Mouse (Mus musculus) embryonic facial prominence, embryonic 11.5 days (tissue): ENCODE measurements at regions not wholly inside any gene's neighbourhood (a gene's known extent, or its start where the extent isn't known, plus 50 kb on each side); places are given as distances from the start of the nearest gene placed in this dataset.

Source experiments
- ATAC-seq: fragments of 200-750 bp; cut with Nextera tagmentation; replicated peaks from 2 replicates; pipeline ENCODE4 v1.8.0; 2017; ENCODE audit warnings: low read depth; ENCODE audit not compliant: insufficient number of reproducible peaks, low FRiP score, low TSS enrichment
- DNase-seq: peaks from one replicate; pipeline ENCODE4 v3.0.0-alpha.2; 2015; ENCODE audit warnings: low spot score
- H3K27ac ChIP-seq: fragments of 300-500 bp; sonication (generic); replicated peaks from 2 replicates; pipeline ENCODE4 v1.5.1; 2014; ENCODE audit warnings: mild to moderate bottlenecking, low read depth, low read length, control low read depth
- H3K27me3 ChIP-seq: fragments of 300-500 bp; sonication (generic); 2 replicates; pipeline ENCODE4 v1.6.1; 2014; ENCODE audit warnings: mild to moderate bottlenecking, low read length, moderate library complexity, mixed read lengths; ENCODE audit not compliant: control insufficient read depth, insufficient read depth
- H3K36me3 ChIP-seq: fragments of 300-500 bp; sonication (generic); replicated peaks from 2 replicates; pipeline ENCODE4 v1.6.1; 2014; ENCODE audit warnings: low read depth, mild to moderate bottlenecking, low read length, moderate library complexity, mixed read lengths; ENCODE audit not compliant: control insufficient read depth, insufficient read depth
- H3K4me1 ChIP-seq: fragments of 300-500 bp; sonication (generic); 2 replicates; pipeline ENCODE4 v1.6.1; 2014; ENCODE audit warnings: low read length, mixed read lengths; ENCODE audit not compliant: control insufficient read depth, insufficient read depth
- H3K4me2 ChIP-seq: fragments of 300-500 bp; sonication (generic); 2 replicates; pipeline ENCODE4 v1.6.1; 2014; ENCODE audit warnings: low read depth, mild to moderate bottlenecking, control low read depth, low read length, moderate library complexity
- H3K4me3 ChIP-seq: fragments of 300-500 bp; sonication (generic); 2 replicates; pipeline ENCODE4 v1.5.1; 2014; ENCODE audit warnings: low read depth, low read length, control low read depth
- H3K9ac ChIP-seq: fragments of 300-500 bp; sonication (generic); replicated peaks from 2 replicates; pipeline ENCODE4 v1.6.1; 2014; ENCODE audit warnings: mild to moderate bottlenecking, control low read depth, low read length
- H3K9me3 ChIP-seq: fragments of 300-500 bp; sonication (generic); replicated peaks from 2 replicates; pipeline ENCODE4 v1.6.1; 2016; ENCODE audit warnings: mild to moderate bottlenecking, low read length, inconsistent platforms, mixed read lengths; ENCODE audit not compliant: control insufficient read depth
- WGBS: fragments of 180-500 bp; shearing (Covaris S2); extraction: QIAGEN DNeasy Blood & Tissue Kit; methylation state at CpG from one replicate; pipeline ENCODE4 v1.1.7; 2014; 5-methylcytosine and 5-hydroxymethylcytosine counted together

GRCm38 (mm10) chr14:105802529-105803280 lies 93.9 kb downstream of the Spry2 start:
- no peaks in the 10 kb centered on the region for H3K27me3 ChIP-seq
- no peaks in the 10 kb centered on the region for H3K36me3 ChIP-seq
- H3K27ac ChIP-seq, result no peak overlapping the region
- ATAC-seq (no peak), DNase-seq (no peak)
- 12% methylated on average over 18 of the region's 18 CpGs for WGBS
- H3K4me1 ChIP-seq, result no peaks in the 10 kb centered on the region; the same call in 1 of the 2 replicates
- H3K4me2 ChIP-seq, result peak overlapping the region; percentile 38
- no peak overlapping the region for H3K9ac ChIP-seq
- H3K4me3 ChIP-seq, result no peak overlapping the region
- H3K9me3 ChIP-seq, result no peaks in the 10 kb centered on the region

GRCm38 (mm10) chr14:105800142-105800925 lies 96.3 kb downstream of the Spry2 start:
- H3K4me1 ChIP-seq, result no peaks in the 10 kb centered on the region; the same call in 1 of the 2 replicates
- no peaks in the 10 kb centered on the region for H3K36me3 ChIP-seq
- H3K9ac ChIP-seq, result no peak overlapping the region
- DNase-seq (no peak), ATAC-seq (no peak)
- no peak overlapping the region for H3K4me2 ChIP-seq
- H3K27me3 ChIP-seq, result no peaks in the 10 kb centered on the region
- H3K4me3 ChIP-seq, result no peak overlapping the region
- H3K9me3 ChIP-seq, result no peaks in the 10 kb centered on the region
- WGBS, result 71% methylated on average over 13 of the region's 13 CpGs
- H3K27ac ChIP-seq, result no peak overlapping the region

- WGBS, result 13% methylated on average over 3 of the region's 3 CpGs
- no peaks in the 10 kb centered on the region for H3K9me3 ChIP-seq
- no peak overlapping the region for H3K4me2 ChIP-seq
- H3K9ac ChIP-seq, result no peak overlapping the region
- no peaks in the 10 kb centered on the region; the same call in 1 of the 2 replicates for H3K4me1 ChIP-seq
- H3K36me3 ChIP-seq, result no peaks in the 10 kb centered on the region
- H3K4me3 ChIP-seq, result no peak overlapping the region
- ATAC-seq (peak; percentile 56; the same call in 1 of the 2 replicates), DNase-seq (peak; percentile 66)
- H3K27ac ChIP-seq, result no peak overlapping the region
- H3K27me3 ChIP-seq, result no peaks in the 10 kb centered on the region
Observed at GRCm38 (mm10) chr14:105799401-105799861, 97.2 kb downstream of the Spry2 start.

- H3K4me1 ChIP-seq, result no peaks in the 10 kb centered on the region
- no peaks in the 10 kb centered on the region for H3K9me3 ChIP-seq
- H3K4me2 ChIP-seq, result no peak overlapping the region
- no peak overlapping the region for H3K9ac ChIP-seq
- H3K27ac ChIP-seq, result no peak overlapping the region
- 82% methylated on average over 4 of the region's 4 CpGs for WGBS
- DNase-seq, result no peak
- no peaks in the 10 kb centered on the region for H3K27me3 ChIP-seq
- H3K4me3 ChIP-seq, result no peak overlapping the region
- no peak for ATAC-seq
- H3K36me3 ChIP-seq, result no peaks in the 10 kb centered on the region
Observed at GRCm38 (mm10) chr14:105793010-105793702, 103.5 kb downstream of the Spry2 start.

GRCm38 (mm10) chr14:105790441-105790840 lies 106.2 kb downstream of the Spry2 start:
- Histone ChIP-seq H3K27me3 (no peaks in the 10 kb centered on the region), H3K27ac (no peak overlapping the region), H3K4me1 (no peaks in the 10 kb centered on the region), H3K9ac (no peak overlapping the region), H3K4me2 (no peak overlapping the region), H3K36me3 (no peaks in the 10 kb centered on the region), H3K9me3 (no peaks in the 10 kb centered on the region), H3K4me3 (no peak overlapping the region)
- 90% methylated on average over 4 of the region's 4 CpGs for WGBS
- ATAC-seq (no peak), DNase-seq (no peak)

- DNase-seq (no peak), ATAC-seq (no peak)
- Histone ChIP-seq H3K27me3 (no peaks in the 10 kb centered on the region), H3K4me2 (no peak overlapping the region), H3K4me3 (no peak overlapping the region), H3K9ac (no peak overlapping the region), H3K9me3 (no peaks in the 10 kb centered on the region), H3K36me3 (no peaks in the 10 kb centered on the region), H3K4me1 (no peaks in the 10 kb centered on the region), H3K27ac (no peak overlapping the region)
- WGBS, result 77% methylated on average over 5 of the region's 5 CpGs
Observed at GRCm38 (mm10) chr14:105783428-105783827, 113.2 kb downstream of the Spry2 start.

- no peaks in the 10 kb centered on the region for H3K4me1 ChIP-seq
- no peaks in the 10 kb centered on the region for H3K9me3 ChIP-seq
- H3K4me2 ChIP-seq, result no peak overlapping the region
- H3K27me3 ChIP-seq, result no peaks in the 10 kb centered on the region
- no peak for ATAC-seq
- WGBS, result 69% methylated on average over 3 of the region's 3 CpGs
- H3K9ac ChIP-seq, result no peak overlapping the region
- no peaks in the 10 kb centered on the region for H3K36me3 ChIP-seq
- no peak overlapping the region for H3K4me3 ChIP-seq
- DNase-seq, result no peak
- H3K27ac ChIP-seq, result no peak overlapping the region
Observed at GRCm38 (mm10) chr14:105779760-105780159, 116.9 kb downstream of the Spry2 start.
